Mouse (Mus musculus): ENCODE data around the gene Ctbs. TPM values are rescaled to one million over a fixed set of nuclear protein-coding genes. Genes with fewer than 3 reads are reported as not detected.
A peak's percentile ranks its signal among the peaks of the same experiment; 100 is the strongest.

The Ctbs gene
- polyA plus RNA-seq, 1 experiment from 2014 or later: 19.0 TPM

DNA sequence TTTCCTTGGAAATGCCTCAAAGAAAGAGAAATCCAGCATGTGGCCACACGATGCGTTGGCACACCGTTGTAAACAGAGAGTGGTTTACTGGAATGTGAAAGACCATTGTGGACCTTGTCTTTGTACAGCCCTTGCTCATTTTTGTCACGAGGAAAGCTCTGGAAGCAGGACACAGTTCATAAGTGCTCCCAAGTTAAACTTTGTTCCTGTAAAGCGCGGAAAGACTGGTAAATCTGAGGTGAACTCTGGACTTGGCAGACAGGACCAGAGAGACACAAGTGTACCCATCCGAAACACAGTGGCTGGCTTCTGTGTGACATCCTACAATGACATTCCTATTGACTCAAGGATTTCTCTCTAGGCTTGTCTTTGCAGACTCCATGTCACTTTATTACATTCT, 6.2 kb upstream of the Ctbs start:
- TF ChIP-seq CTCF (IDR thresholded peaks at IDR 0.05; ENCODE audit: low read depth): no peak
- H3K4me3 ChIP-seq (replicated peaks; ENCODE audit: low read depth, low read length): no peak overlapping the region
- ATAC-seq (replicated peaks; ENCODE audit: low FRiP score, low read depth) (peak; percentile 87), DNase-seq (ENCODE audit: low spot score) (no peak)
- 82% methylated on average over 7 of the region's 7 CpGs for whole genome bisulfite sequencing
- H3K4me2 ChIP-seq (ENCODE audit: low read length): no peak overlapping the region
- H3K9me3 ChIP-seq (replicated peaks; ENCODE audit: low read length): no peaks in the 10 kb centered on the region
- 0 out of 2 replicates have a peak, but pooled peaks cover 3% of the 10 kb centered on the region for H3K36me3 ChIP-seq (ENCODE audit: insufficient read depth, low read length)
- no peaks in the 10 kb centered on the region for H3K4me1 ChIP-seq (replicated peaks; ENCODE audit: insufficient read depth, low read length)
- H3K27ac ChIP-seq: peak overlapping the region; percentile 60; the same call in 1 of the 2 replicates
- H3K9ac ChIP-seq (ENCODE audit: low read depth, low read length): no peak overlapping the region
- H3K27me3 ChIP-seq (ENCODE audit: insufficient read depth, low read length): no peaks in the 10 kb centered on the region

DNA sequence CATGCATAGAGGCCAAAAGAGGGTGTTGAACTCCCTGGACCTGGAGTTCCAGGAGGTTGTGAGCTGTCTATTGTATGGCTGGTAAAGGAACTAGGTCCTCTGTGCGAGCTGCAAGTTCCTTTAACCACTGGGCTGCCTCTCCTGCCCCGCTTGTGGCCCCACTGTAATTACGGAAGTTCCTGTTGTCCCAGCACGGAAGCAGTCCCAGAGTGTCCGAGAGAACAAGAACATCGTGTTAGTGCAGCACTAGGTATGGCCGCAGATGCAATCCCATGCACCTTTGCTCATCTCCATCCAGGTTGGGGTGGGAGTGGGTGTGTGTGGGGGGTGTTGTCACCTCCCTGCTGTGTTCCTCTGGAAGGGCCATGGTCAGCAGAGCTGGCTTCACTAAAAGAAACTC, 4.7 kb upstream of the Ctbs start:
- Histone ChIP-seq H3K27ac (no peak overlapping the region), H3K4me3 (replicated peaks; ENCODE audit: low read depth, low read length) (no peak overlapping the region), H3K36me3 (ENCODE audit: insufficient read depth, low read length) (no peaks in the 10 kb centered on the region), H3K4me2 (ENCODE audit: low read length) (no peak overlapping the region), H3K9me3 (replicated peaks; ENCODE audit: low read length) (no peaks in the 10 kb centered on the region), H3K27me3 (ENCODE audit: insufficient read depth, low read length) (no peaks in the 10 kb centered on the region), H3K9ac (ENCODE audit: low read depth, low read length) (no peak overlapping the region), H3K4me1 (replicated peaks; ENCODE audit: insufficient read depth, low read length) (peaks cover 8% of the 10 kb centered on the region; the same call in 1 of the 2 replicates)
- ATAC-seq (replicated peaks; ENCODE audit: low FRiP score, low read depth): no peak
- no peak for DNase-seq (ENCODE audit: low spot score)
- WGBS: 91% methylated on average over 7 of the region's 7 CpGs
- no peak for TF ChIP-seq CTCF (IDR thresholded peaks at IDR 0.05; ENCODE audit: low read depth)

DNA sequence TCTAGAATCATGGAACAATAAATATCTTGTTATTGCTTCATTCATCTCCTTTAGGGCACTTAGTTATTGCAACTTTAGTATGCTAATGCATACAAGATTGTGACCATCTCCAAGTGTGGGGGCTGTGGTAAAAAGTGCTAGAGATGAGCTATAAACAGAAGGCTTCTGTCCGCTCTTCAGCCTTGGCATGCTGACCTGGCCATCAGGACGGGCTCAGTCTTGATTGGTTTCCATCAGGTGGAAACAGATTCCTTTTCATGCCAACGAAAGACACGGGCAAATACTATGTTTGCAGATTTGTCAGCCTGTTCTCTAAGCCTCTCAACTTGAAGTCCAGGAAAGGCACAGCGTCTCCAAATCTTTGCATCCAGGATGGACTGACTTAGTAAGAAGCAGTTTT, 2.4 kb upstream of the Ctbs start:
- no peak for TF ChIP-seq CTCF (IDR thresholded peaks at IDR 0.05; ENCODE audit: low read depth)
- DNase-seq (ENCODE audit: low spot score): no peak
- Histone ChIP-seq H3K27ac (no peak overlapping the region), H3K9ac (ENCODE audit: low read depth, low read length) (no peak overlapping the region), H3K4me1 (replicated peaks; ENCODE audit: insufficient read depth, low read length) (peaks cover 12% of the 10 kb centered on the region; the same call in 1 of the 2 replicates), H3K4me2 (ENCODE audit: low read length) (no peak overlapping the region), H3K9me3 (replicated peaks; ENCODE audit: low read length) (no peaks in the 10 kb centered on the region), H3K4me3 (replicated peaks; ENCODE audit: low read depth, low read length) (no peak overlapping the region), H3K36me3 (ENCODE audit: insufficient read depth, low read length) (no peaks in the 10 kb centered on the region), H3K27me3 (ENCODE audit: insufficient read depth, low read length) (no peaks in the 10 kb centered on the region)
- ATAC-seq (replicated peaks; ENCODE audit: low FRiP score, low read depth): no peak
- WGBS: 87% methylated on average over 5 of the region's 5 CpGs

DNA sequence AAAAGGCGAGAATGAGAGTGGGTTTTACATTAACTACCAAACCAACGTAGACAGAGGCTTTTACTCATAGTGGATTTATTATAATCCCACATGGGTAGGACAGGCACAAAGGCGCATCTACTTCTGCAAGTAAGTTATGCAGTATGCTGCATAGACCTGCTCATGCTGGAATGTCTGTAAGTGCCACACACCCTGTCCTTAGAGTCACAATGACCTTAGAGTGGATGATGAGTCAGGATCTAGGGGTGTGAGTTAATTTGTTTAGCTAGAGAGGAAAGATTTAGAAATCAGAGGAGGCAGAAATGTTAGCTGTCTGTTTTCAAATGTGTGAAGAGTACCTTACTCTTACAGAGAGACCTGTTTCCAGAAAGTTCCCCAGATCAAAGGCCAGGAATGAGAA, 2.0 kb upstream of the Ctbs start:
- Histone ChIP-seq H3K27ac (0 out of 2 replicates have a peak overlapping the region, but pooled peaks have one; percentile 26), H3K9ac (ENCODE audit: low read depth, low read length) (no peak overlapping the region), H3K27me3 (ENCODE audit: insufficient read depth, low read length) (no peaks in the 10 kb centered on the region), H3K36me3 (ENCODE audit: insufficient read depth, low read length) (no peaks in the 10 kb centered on the region), H3K4me2 (ENCODE audit: low read length) (no peak overlapping the region), H3K9me3 (replicated peaks; ENCODE audit: low read length) (no peaks in the 10 kb centered on the region), H3K4me1 (replicated peaks; ENCODE audit: insufficient read depth, low read length) (peaks cover 12% of the 10 kb centered on the region; the same call in 1 of the 2 replicates), H3K4me3 (replicated peaks; ENCODE audit: low read depth, low read length) (no peak overlapping the region)
- ATAC-seq (replicated peaks; ENCODE audit: low FRiP score, low read depth) (no peak), DNase-seq (ENCODE audit: low spot score) (no peak)
- WGBS: 76% methylated on average over 3 of the region's 3 CpGs
- no peak for TF ChIP-seq CTCF (IDR thresholded peaks at IDR 0.05; ENCODE audit: low read depth)

DNA sequence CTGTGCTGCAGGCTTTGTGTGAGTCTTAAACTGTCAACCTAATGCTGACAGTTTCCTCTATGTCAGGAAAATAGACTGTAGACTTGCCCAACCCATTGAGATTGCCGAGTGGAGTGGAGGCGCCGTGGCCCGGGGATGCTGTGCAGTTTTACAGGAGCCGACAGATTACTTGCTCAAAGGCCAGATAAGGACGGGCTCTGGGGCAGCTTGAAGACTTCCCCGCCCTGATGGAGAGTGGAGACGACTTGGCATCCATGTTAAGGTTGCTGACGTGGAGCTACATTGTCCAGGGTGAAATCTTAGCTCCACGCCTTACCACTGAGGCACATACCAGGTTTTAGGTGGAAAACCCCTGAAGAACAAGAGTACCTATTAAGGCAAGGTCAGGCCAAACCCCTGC, 1.2 kb upstream of the Ctbs start:
- WGBS: 88% methylated on average over 10 of the region's 10 CpGs
- no peak for TF ChIP-seq CTCF (IDR thresholded peaks at IDR 0.05; ENCODE audit: low read depth)
- no peak for DNase-seq (ENCODE audit: low spot score)

DNA sequence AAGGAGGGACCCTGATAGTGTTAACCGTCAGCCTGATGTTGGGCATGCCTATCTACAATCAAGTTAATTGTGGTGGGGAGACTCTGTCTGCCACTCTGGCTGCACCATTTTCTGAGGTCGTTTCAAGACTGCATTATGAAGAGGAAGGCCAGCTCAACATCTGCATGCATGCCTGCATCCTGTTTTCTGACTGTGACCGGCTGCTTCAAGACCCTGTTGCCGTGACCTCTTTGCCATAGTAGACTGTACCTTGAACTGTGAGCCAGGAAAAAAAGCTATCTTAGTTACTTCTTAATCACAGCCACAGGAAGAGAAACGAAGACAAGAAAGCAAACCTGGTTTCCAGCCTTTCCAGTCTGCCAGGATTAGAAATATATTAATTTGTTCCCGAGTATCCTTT, 626 bp upstream of the Ctbs start:
- Histone ChIP-seq H3K9ac (ENCODE audit: low read depth, low read length) (no peak overlapping the region), H3K27me3 (ENCODE audit: insufficient read depth, low read length) (no peaks in the 10 kb centered on the region), H3K27ac (0 out of 2 replicates have a peak overlapping the region, but pooled peaks have one; percentile 20), H3K9me3 (replicated peaks; ENCODE audit: low read length) (no peaks in the 10 kb centered on the region), H3K4me2 (ENCODE audit: low read length) (no peak overlapping the region), H3K4me3 (replicated peaks; ENCODE audit: low read depth, low read length) (no peak overlapping the region), H3K36me3 (ENCODE audit: insufficient read depth, low read length) (no peaks in the 10 kb centered on the region), H3K4me1 (replicated peaks; ENCODE audit: insufficient read depth, low read length) (peaks cover 12% of the 10 kb centered on the region; the same call in 1 of the 2 replicates)
- 43% methylated on average over 6 of the region's 6 CpGs for WGBS
- TF ChIP-seq CTCF (IDR thresholded peaks at IDR 0.05; ENCODE audit: low read depth): no peak
- DNase-seq (ENCODE audit: low spot score) (peak; percentile 15), ATAC-seq (replicated peaks; ENCODE audit: low FRiP score, low read depth) (no peak)

More for the DNA sequence above, 1.2 kb upstream of the Ctbs start:
- H3K4me1 ChIP-seq (replicated peaks; ENCODE audit: insufficient read depth, low read length): peaks cover 12% of the 10 kb centered on the region; the same call in 1 of the 2 replicates
- no peak overlapping the region for H3K4me3 ChIP-seq (replicated peaks; ENCODE audit: low read depth, low read length)
- no peaks in the 10 kb centered on the region for H3K9me3 ChIP-seq (replicated peaks; ENCODE audit: low read length)
- H3K27ac ChIP-seq: peak overlapping the region; percentile 26; the same call in 1 of the 2 replicates
- H3K9ac ChIP-seq (ENCODE audit: low read depth, low read length): no peak overlapping the region
- H3K4me2 ChIP-seq (ENCODE audit: low read length): no peak overlapping the region
- H3K27me3 ChIP-seq (ENCODE audit: insufficient read depth, low read length): no peaks in the 10 kb centered on the region
- no peaks in the 10 kb centered on the region for H3K36me3 ChIP-seq (ENCODE audit: insufficient read depth, low read length)
- ATAC-seq (replicated peaks; ENCODE audit: low FRiP score, low read depth): no peak

DNA sequence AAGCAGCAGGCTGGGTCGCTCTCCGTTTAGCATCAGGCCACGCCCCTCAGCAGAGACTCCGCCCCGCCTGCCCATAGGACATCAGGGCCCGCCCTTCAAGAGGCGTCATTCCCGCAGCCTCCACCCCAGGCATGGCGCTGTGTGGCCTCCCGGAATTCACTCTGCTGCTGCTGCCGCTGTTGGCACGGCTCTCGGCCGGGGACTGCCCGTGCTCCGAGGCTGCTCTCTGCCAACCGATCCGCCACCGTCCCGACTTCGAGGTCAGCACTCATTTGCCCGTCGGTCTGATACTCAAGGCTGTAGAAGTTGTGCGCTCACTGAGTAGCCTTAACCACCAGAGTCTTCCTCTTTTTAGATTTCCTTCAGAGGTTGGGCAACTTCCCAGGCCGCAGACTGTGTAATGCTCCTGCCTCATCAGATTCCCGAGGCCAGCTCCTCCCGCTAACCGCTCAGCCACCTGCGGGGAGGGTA, 811 bp downstream of the Ctbs start:
- under 1% methylated on average over 29 of the region's 29 CpGs for whole genome bisulfite sequencing
- Histone ChIP-seq H3K36me3 (ENCODE audit: insufficient read depth, low read length) (no peaks in the 10 kb centered on the region), H3K4me1 (replicated peaks; ENCODE audit: insufficient read depth, low read length) (peaks cover 12% of the 10 kb centered on the region; the same call in 1 of the 2 replicates), H3K4me3 (replicated peaks; ENCODE audit: low read depth, low read length) (peak overlapping the region; percentile 73), H3K9me3 (replicated peaks; ENCODE audit: low read length) (no peaks in the 10 kb centered on the region), H3K27ac (peak overlapping the region; percentile 92), H3K27me3 (ENCODE audit: insufficient read depth, low read length) (no peaks in the 10 kb centered on the region), H3K4me2 (ENCODE audit: low read length) (peak overlapping the region; percentile 86), H3K9ac (ENCODE audit: low read depth, low read length) (peak overlapping the region; percentile 84)
- ATAC-seq (replicated peaks; ENCODE audit: low FRiP score, low read depth) (peak; percentile 99), DNase-seq (ENCODE audit: low spot score) (peak; percentile 98)
- peak; percentile 51 for TF ChIP-seq CTCF (IDR thresholded peaks at IDR 0.05; ENCODE audit: low read depth)

Data from kidney, postnatal 0 days (tissue).